Comparison of ENCODE assay signal across 8 mouse cellular contexts in the genomic region with DNA sequence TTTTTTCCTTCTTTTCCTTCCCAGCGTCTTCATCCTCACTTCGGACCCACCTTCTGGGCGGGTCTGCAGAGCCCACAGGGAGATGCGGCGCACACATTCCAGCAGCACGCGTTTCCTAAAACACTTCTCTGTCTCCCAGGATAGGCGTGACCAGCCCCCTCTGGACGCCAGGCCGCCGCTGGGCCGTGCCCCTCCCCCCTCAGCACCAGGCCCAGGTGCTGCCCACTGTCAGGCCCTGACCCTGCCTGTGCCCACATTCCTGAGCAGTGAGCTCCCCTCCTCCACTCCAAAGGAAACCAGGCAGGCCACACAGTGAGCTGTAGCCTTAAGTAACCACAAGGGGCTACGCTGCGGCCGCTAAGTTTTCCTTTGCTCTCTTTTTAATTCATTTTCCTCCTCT. TPM values are rescaled to one million over a fixed set of nuclear protein-coding genes. Genes with fewer than 3 reads are reported as not detected.
DNase-seq lines count a peak whose midpoint lies in the region; ATAC-seq and TF ChIP-seq lines count a peak whose summit lies in the region.

No protein-coding gene starts in this region.

- H3K4me2 ChIP-seq in heart, embryonic 12.5 days, result peak overlapping the region; percentile 58
- H3K4me2 ChIP-seq in myocyte (ENCODE audit: low read depth), result peak overlapping the region; percentile 25

- peaks cover 73% of the 10 kb centered on the region for H3K79me2 ChIP-seq in myocyte (ENCODE audit: control insufficient read depth, insufficient read depth)

- peak; percentile 59 for DNase-seq in gastrocnemius, adult 2 months
- DNase-seq in gastrocnemius, postnatal 4 days (ENCODE audit: low spot score in 2 of 2), result no peak
- DNase-seq in kidney, postnatal 14 days, result peak; percentile 81
- no peak for DNase-seq in urinary bladder, adult 2 months (ENCODE audit: low spot score)
- no peak for DNase-seq in layer of hippocampus, postnatal 10 days (ENCODE audit: low spot score in 2 of 2)
- DNase-seq in thymus, postnatal 25 days, result no peak

- 0 out of 2 replicates have a peak, but pooled peaks cover 6% of the 10 kb centered on the region for H3K36me3 ChIP-seq in heart, embryonic 12.5 days
- no peaks in the 10 kb centered on the region for H3K36me3 ChIP-seq in myocyte (ENCODE audit: control insufficient read depth, insufficient read depth)

- H3ac ChIP-seq in myocyte (ENCODE audit: control insufficient read depth, insufficient read length), result no peak overlapping the region

- no peaks in the 10 kb centered on the region for H3K9me3 ChIP-seq in heart, embryonic 12.5 days (replicated peaks)

- H3K27ac ChIP-seq in gastrocnemius, adult 2 months, result peak overlapping the region; percentile 92
- H3K27ac ChIP-seq in heart, embryonic 12.5 days (ENCODE audit: poor library complexity, severe bottlenecking), result peak overlapping the region; percentile 37

- peak overlapping the region; percentile 39 for H3K4me3 ChIP-seq in gastrocnemius, adult 2 months
- no peak overlapping the region; the same call in 1 of the 2 replicates for H3K4me3 ChIP-seq in heart, embryonic 12.5 days
- H3K4me3 ChIP-seq in myocyte, result no peak overlapping the region

- peak; percentile 25; the same call in 1 of the 2 replicates for TF ChIP-seq CTCF in gastrocnemius, adult 2 months (IDR thresholded peaks at IDR 0.05)

- peaks cover 78% of the 10 kb centered on the region for H3K4me1 ChIP-seq in heart, embryonic 12.5 days (replicated peaks)

- no peaks in the 10 kb centered on the region for H3K27me3 ChIP-seq in heart, embryonic 12.5 days (replicated peaks)
- H3K27me3 ChIP-seq in myocyte (ENCODE audit: control insufficient read depth, insufficient read depth, insufficient read length), result no peaks in the 10 kb centered on the region

- TF ChIP-seq POLR2A in myocyte (IDR thresholded peaks at IDR 0.05; ENCODE audit: insufficient read length, low read depth), result no peak

- H3K9ac ChIP-seq in heart, embryonic 12.5 days, result peak overlapping the region; percentile 30; the same call in 1 of the 2 replicates

- intact Hi-C loops in gastrocnemius, adult 2 months (cut with DNase I), result no loop called here

- peak; percentile 44; the same call in 1 of the 2 replicates for ATAC-seq in heart, embryonic 12.5 days (ENCODE audit: insufficient number of reproducible peaks, low FRiP score)

- 7% methylated on average over 15 of the region's 15 CpGs for WGBS in heart, embryonic 12.5 days

TF ChIP-seq in myocyte, 11 proteins besides CTCF, POLR2A, EP300 and RAD21:
- TF ChIP-seq SRF (IDR thresholded peaks at IDR 0.05; ENCODE audit: control insufficient read depth, insufficient read length, low read depth), result no peak
- TF ChIP-seq USF1 (IDR thresholded peaks at IDR 0.05; ENCODE audit: low read depth), result no peak
- peak; percentile 26 for TF ChIP-seq POLR2AphosphoS2 (IDR thresholded peaks at IDR 0.05; ENCODE audit: insufficient read length, low read depth)
- no peak for TF ChIP-seq CEBPB (IDR thresholded peaks at IDR 0.05; ENCODE audit: insufficient read depth, poor library complexity, severe bottlenecking)
- TF ChIP-seq MYOG (IDR thresholded peaks at IDR 0.05; ENCODE audit: control insufficient read depth in 1 of 3, insufficient read depth in 1 of 3, insufficient read length in 2 of 3, low read depth in 2 of 3), result peak in 2 of 3 experiments; percentile 74 to 90
- TF ChIP-seq TCF3 (IDR thresholded peaks at IDR 0.05; ENCODE audit: insufficient read length, low read depth), result peak; percentile 52
- TF ChIP-seq TCF12 (IDR thresholded peaks at IDR 0.05; ENCODE audit: insufficient read depth, poor library complexity, severe bottlenecking), result no peak
- no peak for TF ChIP-seq E2F4 (IDR thresholded peaks at IDR 0.05; ENCODE audit: insufficient read depth)
- TF ChIP-seq MAX (IDR thresholded peaks at IDR 0.05; ENCODE audit: low read depth), result no peak
- TF ChIP-seq REST (IDR thresholded peaks at IDR 0.05; ENCODE audit: insufficient read depth, insufficient read length), result no peak
- TF ChIP-seq MYOD1 (IDR thresholded peaks at IDR 0.05; ENCODE audit: control insufficient read depth in 1 of 3, insufficient read length in 2 of 3, low read depth in 2 of 3), result peak in 2 of 3 experiments; percentile 22 to 89

RNA-seq across cellular contexts. Expression of gene Pxn, which starts 17.5 kb away (rescaled TPM):
- 10 to 100 TPM; 79.2 to 95.2 TPM for total RNA-seq in gastrocnemius, adult 2 months (2021)
- total RNA-seq in gastrocnemius, postnatal 4 days (2021), result 100 to 1,000 TPM; 170 to 175 TPM
- polyA plus RNA-seq in heart, embryonic 12.5 days (2016; fragmentation: Nextera tagmentation; extraction: Ambion mirVana), result 41.1 and 41.7 TPM in 2 replicates
- polyA plus RNA-seq in myocyte (2012; fragmentation: generic; extraction: Trizol), result 120 TPM
- polyA plus RNA-seq in urinary bladder, adult 2 months (2012; rRNA removed), result 68.7 and 73.4 TPM in 2 replicates
- 10 to 100 TPM; 30.0 to 30.8 TPM for total RNA-seq in layer of hippocampus, postnatal 10 days (2021)

RNA-seq across cellular contexts. Expression of gene Rplp0, which starts 35.3 kb away (rescaled TPM):
- 100 to 1,000 TPM; 567 to 689 TPM for total RNA-seq in gastrocnemius, adult 2 months (2021)
- 1,000 to 10,000 TPM; 1,089 to 1,227 TPM for total RNA-seq in gastrocnemius, postnatal 4 days (2021)
- polyA plus RNA-seq in heart, embryonic 12.5 days (2016; fragmentation: Nextera tagmentation; extraction: Ambion mirVana), result 949 and 971 TPM in 2 replicates
- 3,361 TPM for polyA plus RNA-seq in myocyte (2012; fragmentation: generic; extraction: Trizol)
- polyA plus RNA-seq in urinary bladder, adult 2 months (2012; rRNA removed), result 2,459 and 2,490 TPM in 2 replicates
- 100 to 1,000 TPM; 458 to 467 TPM for total RNA-seq in layer of hippocampus, postnatal 10 days (2021)

RNA-seq across cellular contexts. Expression of gene Sirt4, which starts 39.4 kb away (rescaled TPM):
- total RNA-seq in gastrocnemius, adult 2 months (2021), result 10 to 100 TPM; 10.9 to 17.3 TPM
- 10 to 100 TPM; 13.4 to 16.8 TPM for total RNA-seq in gastrocnemius, postnatal 4 days (2021)
- polyA plus RNA-seq in heart, embryonic 12.5 days (2016; fragmentation: Nextera tagmentation; extraction: Ambion mirVana), result 14.7 and 18.0 TPM in 2 replicates
- 13.6 TPM for polyA plus RNA-seq in myocyte (2012; fragmentation: generic; extraction: Trizol)
- polyA plus RNA-seq in urinary bladder, adult 2 months (2012; rRNA removed), result 56.1 and 75.8 TPM in 2 replicates
- total RNA-seq in layer of hippocampus, postnatal 10 days (2021), result 10 to 100 TPM; 25.8 to 29.8 TPM

RNA-seq across cellular contexts. Expression of gene Gcn1l1, which starts 41.1 kb away (rescaled TPM):
- 10 to 100 TPM; 31.3 to 31.9 TPM for total RNA-seq in gastrocnemius, adult 2 months (2021)
- total RNA-seq in gastrocnemius, postnatal 4 days (2021), result 10 to 100 TPM; 48.8 to 50.7 TPM
- polyA plus RNA-seq in heart, embryonic 12.5 days (2016; fragmentation: Nextera tagmentation; extraction: Ambion mirVana), result 43.1 and 47.0 TPM in 2 replicates
- 49.4 TPM for polyA plus RNA-seq in myocyte (2012; fragmentation: generic; extraction: Trizol)
- polyA plus RNA-seq in urinary bladder, adult 2 months (2012; rRNA removed), result 17.8 and 26.4 TPM in 2 replicates
- total RNA-seq in layer of hippocampus, postnatal 10 days (2021), result 10 to 100 TPM; 76.4 to 96.2 TPM

RNA-seq across cellular contexts. Expression of gene Pla2g1b, which starts 57.9 kb away (rescaled TPM):
- not detected for total RNA-seq in gastrocnemius, adult 2 months (2021)
- not detected for total RNA-seq in gastrocnemius, postnatal 4 days (2021)
- 0.72 and 1.3 TPM in 2 replicates for polyA plus RNA-seq in heart, embryonic 12.5 days (2016; fragmentation: Nextera tagmentation; extraction: Ambion mirVana)
- polyA plus RNA-seq in myocyte (2012; fragmentation: generic; extraction: Trizol), result not detected
- polyA plus RNA-seq in urinary bladder, adult 2 months (2012; rRNA removed), result not detected in 2 replicates
- not detected for total RNA-seq in layer of hippocampus, postnatal 10 days (2021)

Comparison
In these comparisons a context has a peak if more than half of its experiments do, and no peak if none do; other contexts are left out.
1. DNase-seq: peak in gastrocnemius, adult 2 months (single experiment) and kidney, postnatal 14 days (single experiment); none in gastrocnemius, postnatal 4 days (0 of 2), urinary bladder, adult 2 months (single experiment), layer of hippocampus, postnatal 10 days (0 of 2) and thymus, postnatal 25 days (single experiment).